In genomic region chr10:62509032-62509656, GRCm38 (mm10) we compare ENCODE assay signal across 9 mouse cellular contexts. TPM values are rescaled to one million over a fixed set of nuclear protein-coding genes. Genes with fewer than 3 reads are reported as not detected.
DNase-seq lines count a peak whose midpoint lies in the region; ATAC-seq and TF ChIP-seq lines count a peak whose summit lies in the region.
"Had no signal": no experiment of that assay in that cellular context is flagged by ENCODE, and none has a peak within 500 bp of the region (broad histone marks: within the 10 kb centered on the region; RNA-seq: fewer than 3 reads in every experiment).

No protein-coding gene starts in this region.

- H3K9ac ChIP-seq in intestine, embryonic 16.5 days (ENCODE audit: low read depth, low read length) = no peak overlapping the region
- H3K9ac ChIP-seq in intestine, embryonic 15.5 days = no peak overlapping the region
- no peak overlapping the region for H3K9ac ChIP-seq in lung, postnatal 0 days (replicated peaks; ENCODE audit: low read depth)

- no peak for TF ChIP-seq CTCF in C2C12 (IDR thresholded peaks at IDR 0.05; ENCODE audit: control insufficient read depth, insufficient read depth, insufficient read length)
- TF ChIP-seq CTCF in bone marrow macrophage, adult 2 months (IDR thresholded peaks at IDR 0.05; ENCODE audit: low read depth, low read length) = no peak
- no peak for TF ChIP-seq CTCF in lung, postnatal 0 days (IDR thresholded peaks at IDR 0.05)

- ATAC-seq in intestine, embryonic 16.5 days = peak; percentile 29; the same call in 1 of the 2 replicates
- ATAC-seq in intestine, embryonic 15.5 days = no peak
- ATAC-seq in lung, postnatal 0 days = no peak

- H3K4me1 ChIP-seq in intestine, embryonic 16.5 days (ENCODE audit: control insufficient read depth, insufficient read depth, low read length) = peaks cover 5% of the 10 kb centered on the region; the same call in 1 of the 2 replicates
- H3K4me1 ChIP-seq in intestine, embryonic 15.5 days (replicated peaks) = no peaks in the 10 kb centered on the region
- peaks cover 29% of the 10 kb centered on the region for H3K4me1 ChIP-seq in bone marrow macrophage, adult 2 months (ENCODE audit: control insufficient read depth, insufficient read depth, low read length)
- no peaks in the 10 kb centered on the region for H3K4me1 ChIP-seq in lung, postnatal 0 days (ENCODE audit: insufficient read depth, low read depth, low read length)

- H3K9me3 ChIP-seq in intestine, embryonic 16.5 days (ENCODE audit: control insufficient read depth, low read length) = no peaks in the 10 kb centered on the region
- H3K9me3 ChIP-seq in intestine, embryonic 15.5 days = no peaks in the 10 kb centered on the region
- H3K9me3 ChIP-seq in lung, postnatal 0 days (ENCODE audit: low read length) = no peaks in the 10 kb centered on the region
- H3K9me3 ChIP-seq: midbrain, embryonic 12.5 days had no signal

- no peaks in the 10 kb centered on the region for H3K36me3 ChIP-seq in intestine, embryonic 16.5 days (ENCODE audit: control insufficient read depth, insufficient read depth, low read length)
- no peaks in the 10 kb centered on the region for H3K36me3 ChIP-seq in intestine, embryonic 15.5 days
- H3K36me3 ChIP-seq in C2C12 (ENCODE audit: control insufficient read depth, insufficient read depth) = no peaks in the 10 kb centered on the region
- no peaks in the 10 kb centered on the region for H3K36me3 ChIP-seq in lung, postnatal 0 days (ENCODE audit: insufficient read depth, low read length)
- H3K36me3 ChIP-seq: midbrain, embryonic 12.5 days had no signal

- no peaks in the 10 kb centered on the region for H3K27me3 ChIP-seq in intestine, embryonic 16.5 days (replicated peaks; ENCODE audit: control insufficient read depth, insufficient read depth, low read length)
- no peaks in the 10 kb centered on the region for H3K27me3 ChIP-seq in intestine, embryonic 15.5 days (replicated peaks)
- H3K27me3 ChIP-seq in C2C12 (ENCODE audit: control insufficient read depth, insufficient read depth, insufficient read length) = peaks cover 10% of the 10 kb centered on the region
- H3K27me3 ChIP-seq in lung, postnatal 0 days (replicated peaks; ENCODE audit: insufficient read depth, low read length) = no peaks in the 10 kb centered on the region

- WGBS in intestine, embryonic 16.5 days = 61% methylated on average over 11 of the region's 11 CpGs
- 60% methylated on average over 11 of the region's 11 CpGs for WGBS in intestine, embryonic 15.5 days
- 51% methylated on average over 11 of the region's 11 CpGs for WGBS in lung, postnatal 0 days

- H3ac ChIP-seq in C2C12 (ENCODE audit: control insufficient read depth, insufficient read length, low read depth) = no peak overlapping the region

- TF ChIP-seq POLR2A in bone marrow macrophage, adult 2 months (IDR thresholded peaks at IDR 0.05; ENCODE audit: borderline replicate concordance, low read depth, low read length) = no peak

- peak; percentile 50 for DNase-seq in lung, postnatal 0 days (ENCODE audit: low spot score)
- no peak for DNase-seq in urinary bladder, adult 2 months (ENCODE audit: low spot score)
- no peak for DNase-seq in thymus, postnatal 0 days (ENCODE audit: low spot score)
- DNase-seq: layer of hippocampus, adult 9-11 months had no signal

- TF ChIP-seq EP300 in lung, postnatal 0 days (IDR thresholded peaks at IDR 0.05) = no peak

- H3K27ac ChIP-seq in intestine, embryonic 16.5 days (ENCODE audit: low read length) = no peak overlapping the region
- no peak overlapping the region for H3K27ac ChIP-seq in intestine, embryonic 15.5 days
- peak overlapping the region; percentile 84 for H3K27ac ChIP-seq in bone marrow macrophage, adult 2 months (ENCODE audit: insufficient read depth, low read depth, low read length)
- peak overlapping the region; percentile 85 for H3K27ac ChIP-seq in lung, postnatal 0 days (ENCODE audit: low read length)
- H3K27ac ChIP-seq: midbrain, embryonic 12.5 days had no signal

- H3K4me2 ChIP-seq in intestine, embryonic 16.5 days (ENCODE audit: low read depth, low read length) = no peak overlapping the region
- no peak overlapping the region for H3K4me2 ChIP-seq in intestine, embryonic 15.5 days (replicated peaks)
- H3K4me2 ChIP-seq in lung, postnatal 0 days (replicated peaks; ENCODE audit: low read depth, low read length) = peak overlapping the region; percentile 54; the same call in 1 of the 2 replicates

- no peaks in the 10 kb centered on the region for H3K79me2 ChIP-seq in C2C12 (ENCODE audit: control insufficient read depth, insufficient read depth)

- no peaks in the 10 kb centered on the region for H3K79me3 ChIP-seq in C2C12 (ENCODE audit: low read depth)

- H3K4me3 ChIP-seq in intestine, embryonic 16.5 days (ENCODE audit: low read length) = no peak overlapping the region
- no peak overlapping the region for H3K4me3 ChIP-seq in intestine, embryonic 15.5 days (replicated peaks)
- no peak overlapping the region for H3K4me3 ChIP-seq in C2C12 (ENCODE audit: insufficient read depth, poor library complexity, severe bottlenecking)
- peak overlapping the region; percentile 70 for H3K4me3 ChIP-seq in bone marrow macrophage, adult 2 months (ENCODE audit: insufficient read depth, low read length)
- no peak overlapping the region for H3K4me3 ChIP-seq in lung, postnatal 0 days (ENCODE audit: low read depth, low read length)

TF ChIP-seq in C2C12, 6 proteins besides CTCF, POLR2A, EP300 and RAD21:
- TF ChIP-seq MYOD1 (IDR thresholded peaks at IDR 0.05; ENCODE audit: control insufficient read depth, insufficient read length, low read depth) (no peak), CEBPB (IDR thresholded peaks at IDR 0.05; ENCODE audit: low read depth) (peak; percentile 71)

RNA-seq across cellular contexts. Expression of gene Srgn, which starts 18.1 kb away (rescaled TPM):
- 15.1 and 15.5 TPM in 2 replicates for polyA plus RNA-seq in intestine, embryonic 16.5 days (2015; fragmentation: Nextera tagmentation; extraction: Ambion mirVana)
- 11.6 and 15.4 TPM in 2 replicates for polyA plus RNA-seq in intestine, embryonic 15.5 days (2015; fragmentation: Nextera tagmentation; extraction: Ambion mirVana)
- not detected for polyA plus RNA-seq in C2C12 (2012; fragmentation: generic; extraction: Trizol)
- 253 and 281 TPM in 2 replicates for polyA plus RNA-seq in bone marrow macrophage, adult 2 months (2012; ENCODE audit: insufficient read depth, insufficient read length, missing spikeins)
- polyA plus RNA-seq in lung, postnatal 0 days (2015; fragmentation: Nextera tagmentation; extraction: Ambion mirVana) = 215 and 245 TPM in 2 replicates
- 20.3 and 24.9 TPM in 2 replicates for polyA plus RNA-seq in urinary bladder, adult 2 months (2012; rRNA removed)
- 306 and 319 TPM in 2 replicates for polyA plus RNA-seq in thymus, postnatal 0 days (2015; fragmentation: Nextera tagmentation; extraction: Ambion mirVana)

RNA-seq across cellular contexts. Expression of gene Vps26a, which starts 22.5 kb away (rescaled TPM):
- polyA plus RNA-seq in intestine, embryonic 16.5 days (2015; fragmentation: Nextera tagmentation; extraction: Ambion mirVana) = 135 and 143 TPM in 2 replicates
- polyA plus RNA-seq in intestine, embryonic 15.5 days (2015; fragmentation: Nextera tagmentation; extraction: Ambion mirVana) = 107 and 119 TPM in 2 replicates
- 22.7 TPM for polyA plus RNA-seq in C2C12 (2012; fragmentation: generic; extraction: Trizol)
- polyA plus RNA-seq in bone marrow macrophage, adult 2 months (2012; ENCODE audit: insufficient read depth, insufficient read length, missing spikeins) = 110 and 117 TPM in 2 replicates
- polyA plus RNA-seq in lung, postnatal 0 days (2015; fragmentation: Nextera tagmentation; extraction: Ambion mirVana) = 62.7 and 68.7 TPM in 2 replicates
- polyA plus RNA-seq in urinary bladder, adult 2 months (2012; rRNA removed) = 49.9 and 50.6 TPM in 2 replicates
- 63.8 and 67.8 TPM in 2 replicates for polyA plus RNA-seq in thymus, postnatal 0 days (2015; fragmentation: Nextera tagmentation; extraction: Ambion mirVana)

RNA-seq across cellular contexts. Expression of gene Supv3l1, which starts 59.6 kb away (rescaled TPM):
- polyA plus RNA-seq in intestine, embryonic 16.5 days (2015; fragmentation: Nextera tagmentation; extraction: Ambion mirVana) = 29.3 and 33.2 TPM in 2 replicates
- 31.2 and 33.3 TPM in 2 replicates for polyA plus RNA-seq in intestine, embryonic 15.5 days (2015; fragmentation: Nextera tagmentation; extraction: Ambion mirVana)
- 28.7 TPM for polyA plus RNA-seq in C2C12 (2012; fragmentation: generic; extraction: Trizol)
- 9.4 and 14.4 TPM in 2 replicates for polyA plus RNA-seq in bone marrow macrophage, adult 2 months (2012; ENCODE audit: insufficient read depth, insufficient read length, missing spikeins)
- polyA plus RNA-seq in lung, postnatal 0 days (2015; fragmentation: Nextera tagmentation; extraction: Ambion mirVana) = 9.6 and 9.8 TPM in 2 replicates
- polyA plus RNA-seq in urinary bladder, adult 2 months (2012; rRNA removed) = 20.0 and 21.3 TPM in 2 replicates
- 20.7 and 21.6 TPM in 2 replicates for polyA plus RNA-seq in thymus, postnatal 0 days (2015; fragmentation: Nextera tagmentation; extraction: Ambion mirVana)

RNA-seq across cellular contexts. Expression of gene 4930507D05Rik, which starts 59.9 kb away (rescaled TPM):
- 0.17 and 0.45 TPM in 2 replicates for polyA plus RNA-seq in intestine, embryonic 16.5 days (2015; fragmentation: Nextera tagmentation; extraction: Ambion mirVana)
- 0.57 and 0.77 TPM in 2 replicates for polyA plus RNA-seq in intestine, embryonic 15.5 days (2015; fragmentation: Nextera tagmentation; extraction: Ambion mirVana)
- 0.21 TPM for polyA plus RNA-seq in C2C12 (2012; fragmentation: generic; extraction: Trizol)
- not detected in 2 replicates for polyA plus RNA-seq in bone marrow macrophage, adult 2 months (2012; ENCODE audit: insufficient read depth, insufficient read length, missing spikeins)
- 0.29 and 0.49 TPM in 2 replicates for polyA plus RNA-seq in lung, postnatal 0 days (2015; fragmentation: Nextera tagmentation; extraction: Ambion mirVana)
- 0.06 and 0.08 TPM in 2 replicates for polyA plus RNA-seq in urinary bladder, adult 2 months (2012; rRNA removed)
- 0.69 and 0.95 TPM in 2 replicates for polyA plus RNA-seq in thymus, postnatal 0 days (2015; fragmentation: Nextera tagmentation; extraction: Ambion mirVana)

Comparison
In these comparisons a context has a peak if more than half of its experiments do, and no peak if none do; other contexts are left out.
1. H3K27ac ChIP-seq: peak in bone marrow macrophage, adult 2 months (single experiment) and lung, postnatal 0 days (single experiment); none in intestine, embryonic 16.5 days (single experiment) and intestine, embryonic 15.5 days (single experiment).
2. RNA of gene Srgn, which starts 18.1 kb away (polyA plus RNA-seq): 306 to 319 TPM in thymus, postnatal 0 days, 253 to 281 TPM in bone marrow macrophage, adult 2 months, 215 to 245 TPM in lung, postnatal 0 days, 20.3 to 24.9 TPM in urinary bladder, adult 2 months, 15.1 to 15.5 TPM in intestine, embryonic 16.5 days and 11.6 to 15.4 TPM in intestine, embryonic 15.5 days; not detected in C2C12 (single experiment); every median in the first group is over 10 times any median in the second.